Mouse (Mus musculus) neural tube, embryonic 11.5 days (tissue): ENCODE results near the gene Cabp4. TPM values are rescaled to one million over a fixed set of nuclear protein-coding genes. Genes with fewer than 3 reads are reported as not detected.

Source experiments
- ATAC-seq: fragments of 200-750 bp; cut with Nextera tagmentation; 2 replicates; pipeline ENCODE4 v1.8.0; 2017; ENCODE audit warnings: moderate number of reproducible peaks, mild to moderate bottlenecking, moderate TSS enrichment, moderate library complexity; ENCODE audit not compliant: insufficient read depth, low FRiP score, low TSS enrichment
- DNase-seq: peaks from one replicate; pipeline ENCODE4 v3.0.0-alpha.2; 2015; ENCODE audit warnings: low spot score
- H3K27ac ChIP-seq: fragments of 300-500 bp; sonication (generic); 2 replicates; pipeline ENCODE4 v1.5.1; 2014; ENCODE audit warnings: low read depth, mild to moderate bottlenecking, low read length
- H3K27me3 ChIP-seq: fragments of 300-500 bp; sonication (generic); 2 replicates; pipeline ENCODE4 v1.6.1; 2014; ENCODE audit warnings: mild to moderate bottlenecking, low read length, mixed read lengths; ENCODE audit not compliant: control insufficient read depth, insufficient read depth
- H3K36me3 ChIP-seq: fragments of 300-500 bp; sonication (generic); 2 replicates; pipeline ENCODE4 v1.6.1; 2014; ENCODE audit warnings: mild to moderate bottlenecking, low read length, moderate library complexity, mixed read lengths; ENCODE audit not compliant: control insufficient read depth, insufficient read depth
- H3K4me1 ChIP-seq: fragments of 300-500 bp; sonication (generic); 2 replicates; pipeline ENCODE4 v1.6.1; 2014; ENCODE audit warnings: low read length, mixed read lengths; ENCODE audit not compliant: control insufficient read depth, insufficient read depth
- H3K4me2 ChIP-seq: fragments of 300-500 bp; sonication (generic); 2 replicates; pipeline ENCODE4 v1.6.1; 2014; ENCODE audit warnings: low read depth, mild to moderate bottlenecking, moderate library complexity
- H3K4me3 ChIP-seq: fragments of 300-500 bp; sonication (generic); 2 replicates; pipeline ENCODE4 v1.5.1; 2014; ENCODE audit warnings: low read depth, low read length
- H3K9ac ChIP-seq: fragments of 300-500 bp; sonication (generic); 2 replicates; pipeline ENCODE4 v1.6.1; 2014; ENCODE audit warnings: mild to moderate bottlenecking, low read length
- H3K9me3 ChIP-seq: fragments of 300-500 bp; sonication (generic); 2 replicates; pipeline ENCODE4 v1.6.1; 2016; ENCODE audit warnings: low read length; ENCODE audit not compliant: control insufficient read depth
- WGBS: fragments of 180-500 bp; shearing (Covaris S2); extraction: QIAGEN DNeasy Blood & Tissue Kit; methylation state at CpG from one replicate; pipeline ENCODE4 v1.1.7; 2014; 5-methylcytosine and 5-hydroxymethylcytosine counted together
- polyA plus RNA-seq: library from polyadenylated mRNA; unstranded; fragments of >200 nt; fragmentation: Nextera tagmentation; extraction: Ambion mirVana; gene quantifications from 2 replicates; pipeline ENCODE4 v1.2.1, GENCODE M21; 2014

Gene Cabp4
- polyA plus RNA-seq, 1 experiment from 2014 or later: not detected

DNA sequence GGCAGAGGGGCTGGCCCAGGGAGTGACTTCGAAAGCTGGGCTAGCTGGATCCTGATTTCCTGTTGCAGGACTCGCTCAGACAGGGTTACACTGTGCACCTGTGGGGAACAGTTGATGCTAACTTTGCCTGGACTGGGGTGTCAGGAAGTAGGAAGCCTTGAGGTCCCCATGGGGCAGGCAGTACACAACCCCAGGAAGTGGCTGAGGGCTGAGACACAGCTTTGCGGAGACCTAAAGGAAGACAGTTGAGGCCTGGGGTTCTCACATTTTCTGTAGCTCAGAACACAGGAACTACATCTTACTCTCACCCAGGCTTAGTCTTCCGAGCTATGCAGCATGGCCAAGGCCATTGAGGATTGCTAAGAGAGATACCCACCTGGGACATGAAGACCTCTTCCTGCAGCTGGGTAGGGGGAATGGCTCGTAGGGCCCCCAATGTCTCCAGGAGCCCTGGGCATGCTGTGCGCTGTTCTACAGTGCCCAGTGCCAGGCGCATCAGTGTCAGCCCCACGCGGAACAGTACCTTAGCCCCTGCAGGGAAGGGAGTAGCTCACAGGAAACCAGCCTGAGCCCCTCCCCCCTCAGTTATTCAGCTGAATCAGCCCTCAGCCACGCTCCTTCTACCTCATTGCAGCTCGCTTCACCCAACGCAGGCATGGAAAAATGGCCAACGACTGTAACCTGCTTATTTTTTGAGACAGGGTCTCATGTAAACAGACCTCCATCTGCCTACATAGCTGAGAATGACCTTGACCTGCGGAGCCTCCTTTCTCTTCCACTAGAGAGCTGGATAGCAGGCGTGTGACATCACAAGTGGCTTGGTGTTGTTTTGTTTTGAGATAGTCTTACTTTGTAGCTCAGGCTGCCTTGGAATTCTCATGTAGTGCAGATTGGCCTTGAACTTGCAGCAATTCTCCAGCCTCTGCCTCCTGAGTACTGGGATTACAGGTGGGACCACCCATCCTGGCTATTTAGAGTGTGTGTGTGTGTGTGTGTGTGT is 41.4 kb upstream of the Cabp4 start:
- H3K4me1 ChIP-seq: peaks cover 6% of the 10 kb centered on the region
- ATAC-seq (no peak), DNase-seq (no peak)
- H3K4me3 ChIP-seq: no peak overlapping the region
- no peak overlapping the region for H3K9ac ChIP-seq
- H3K4me2 ChIP-seq: no peak overlapping the region
- WGBS: 61% methylated on average over 15 of the region's 15 CpGs
- H3K27ac ChIP-seq: no peak overlapping the region
- no peaks in the 10 kb centered on the region for H3K27me3 ChIP-seq
- no peaks in the 10 kb centered on the region for H3K9me3 ChIP-seq
- no peaks in the 10 kb centered on the region for H3K36me3 ChIP-seq

GRCm38 (mm10) chr19:4183689-4184088 is 39.9 kb upstream of the Cabp4 start:
- H3K9me3 ChIP-seq: no peaks in the 10 kb centered on the region
- no peak overlapping the region for H3K9ac ChIP-seq
- H3K36me3 ChIP-seq: no peaks in the 10 kb centered on the region
- no peak overlapping the region for H3K27ac ChIP-seq
- DNase-seq (no peak), ATAC-seq (no peak)
- no peaks in the 10 kb centered on the region for H3K27me3 ChIP-seq
- H3K4me1 ChIP-seq: peaks cover 6% of the 10 kb centered on the region
- WGBS: 74% methylated on average over 2 of the region's 2 CpGs
- no peak overlapping the region for H3K4me2 ChIP-seq
- H3K4me3 ChIP-seq: no peak overlapping the region

DNA sequence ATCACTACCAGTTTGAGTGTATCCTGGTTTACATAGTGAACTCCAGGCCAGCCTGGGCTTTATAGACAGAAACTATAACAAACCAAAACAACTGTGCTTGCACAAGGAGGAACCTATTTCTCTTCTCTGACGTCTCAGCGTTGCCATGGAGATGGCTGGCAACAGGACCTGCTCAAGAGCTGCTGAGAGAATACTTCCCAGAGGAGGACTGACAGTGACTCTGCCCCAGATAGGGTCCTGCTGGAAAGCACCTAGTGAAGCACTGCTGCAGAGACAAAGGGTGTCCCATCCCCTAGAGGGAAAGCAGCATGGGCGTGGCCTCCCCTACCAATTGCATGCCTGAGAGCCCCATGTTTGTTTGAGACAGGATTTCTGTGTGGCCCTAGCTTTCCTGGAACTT is 38.1 kb upstream of the Cabp4 start:
- Histone ChIP-seq H3K36me3 (no peaks in the 10 kb centered on the region), H3K4me1 (peaks cover 6% of the 10 kb centered on the region), H3K4me2 (no peak overlapping the region), H3K4me3 (no peak overlapping the region), H3K27me3 (no peaks in the 10 kb centered on the region), H3K9me3 (no peaks in the 10 kb centered on the region), H3K9ac (no peak overlapping the region), H3K27ac (no peak overlapping the region)
- 45% methylated on average over 3 of the region's 3 CpGs for WGBS
- no peak for DNase-seq
- ATAC-seq: no peak

- DNase-seq (no peak), ATAC-seq (no peak)
- H3K4me2 ChIP-seq: no peak overlapping the region
- no peaks in the 10 kb centered on the region for H3K27me3 ChIP-seq
- WGBS: 86% methylated on average over 7 of the region's 7 CpGs
- H3K36me3 ChIP-seq: no peaks in the 10 kb centered on the region
- no peaks in the 10 kb centered on the region for H3K9me3 ChIP-seq
- H3K27ac ChIP-seq: no peak overlapping the region
- peaks cover 7% of the 10 kb centered on the region for H3K4me1 ChIP-seq
- no peak overlapping the region for H3K9ac ChIP-seq
- H3K4me3 ChIP-seq: no peak overlapping the region
These were observed 36.6 kb upstream of the Cabp4 start for GRCm38 (mm10) chr19:4180411-4180810.

GRCm38 (mm10) chr19:4175368-4175947 is 31.6 kb upstream of the Cabp4 start, which contains the start of gene Carns1:
Gene Carns1, minus strand, starts transcription at chr19:4175479.
- H3K4me2 ChIP-seq: peak within 1 kb of the TSS; percentile 22
- H3K27ac ChIP-seq: no peak within 1 kb of the TSS
- no peaks in the 10 kb centered on the region for H3K27me3 ChIP-seq
- DNase-seq (peak; percentile 44), ATAC-seq (no peak)
- WGBS: 3% methylated on average over 11 of the region's 11 CpGs
- H3K4me1 ChIP-seq: peaks cover 5% of the 10 kb centered on the region; the same call in 1 of the 2 replicates
- H3K36me3 ChIP-seq: no peaks in the 10 kb centered on the region
- peak within 1 kb of the TSS; percentile 12 for H3K9ac ChIP-seq
- 0 out of 2 replicates have a peak within 1 kb of the TSS, but pooled peaks have one; percentile 2 for H3K4me3 ChIP-seq
- no peaks in the 10 kb centered on the region for H3K9me3 ChIP-seq

DNA sequence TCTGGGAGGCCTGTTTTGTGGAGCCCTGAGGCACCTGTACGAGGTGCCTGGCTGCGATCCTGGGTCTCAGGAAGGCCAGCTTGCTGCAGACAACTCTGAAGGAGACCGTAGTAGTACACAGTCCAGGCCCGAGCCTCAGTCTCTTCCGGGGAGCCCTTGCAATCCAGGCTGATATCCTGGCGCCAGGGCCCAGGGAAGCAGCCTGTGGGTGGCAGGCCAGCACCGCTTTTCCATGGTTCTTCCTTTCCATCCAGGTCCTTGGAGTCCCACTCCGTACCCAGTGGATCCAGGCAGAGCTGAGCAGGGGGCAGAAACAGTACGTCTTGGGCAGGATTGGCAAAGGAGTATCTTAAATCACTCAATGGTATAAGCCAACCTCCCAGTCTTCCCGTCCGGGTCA is 29.1 kb upstream of the Cabp4 start:
- Histone ChIP-seq H3K27me3 (no peaks in the 10 kb centered on the region), H3K9ac (peak overlapping the region; percentile 22; the same call in 1 of the 2 replicates), H3K36me3 (no peaks in the 10 kb centered on the region), H3K4me3 (no peak overlapping the region), H3K4me2 (no peak overlapping the region), H3K9me3 (no peaks in the 10 kb centered on the region), H3K27ac (no peak overlapping the region), H3K4me1 (peaks cover 10% of the 10 kb centered on the region; the same call in 1 of the 2 replicates)
- no peak for ATAC-seq
- WGBS: 51% methylated on average over 11 of the region's 11 CpGs
- no peak for DNase-seq

- H3K4me1 ChIP-seq: peaks cover 10% of the 10 kb centered on the region; the same call in 1 of the 2 replicates
- 74% methylated on average over 13 of the region's 13 CpGs for WGBS
- H3K27me3 ChIP-seq: no peaks in the 10 kb centered on the region
- no peak for DNase-seq
- no peak for ATAC-seq
- no peak overlapping the region for H3K27ac ChIP-seq
- no peaks in the 10 kb centered on the region for H3K9me3 ChIP-seq
- no peaks in the 10 kb centered on the region for H3K36me3 ChIP-seq
- H3K4me3 ChIP-seq: no peak overlapping the region
- H3K4me2 ChIP-seq: no peak overlapping the region
- no peak overlapping the region for H3K9ac ChIP-seq
These were observed 27.8 kb upstream of the Cabp4 start for GRCm38 (mm10) chr19:4171393-4172290.

DNA sequence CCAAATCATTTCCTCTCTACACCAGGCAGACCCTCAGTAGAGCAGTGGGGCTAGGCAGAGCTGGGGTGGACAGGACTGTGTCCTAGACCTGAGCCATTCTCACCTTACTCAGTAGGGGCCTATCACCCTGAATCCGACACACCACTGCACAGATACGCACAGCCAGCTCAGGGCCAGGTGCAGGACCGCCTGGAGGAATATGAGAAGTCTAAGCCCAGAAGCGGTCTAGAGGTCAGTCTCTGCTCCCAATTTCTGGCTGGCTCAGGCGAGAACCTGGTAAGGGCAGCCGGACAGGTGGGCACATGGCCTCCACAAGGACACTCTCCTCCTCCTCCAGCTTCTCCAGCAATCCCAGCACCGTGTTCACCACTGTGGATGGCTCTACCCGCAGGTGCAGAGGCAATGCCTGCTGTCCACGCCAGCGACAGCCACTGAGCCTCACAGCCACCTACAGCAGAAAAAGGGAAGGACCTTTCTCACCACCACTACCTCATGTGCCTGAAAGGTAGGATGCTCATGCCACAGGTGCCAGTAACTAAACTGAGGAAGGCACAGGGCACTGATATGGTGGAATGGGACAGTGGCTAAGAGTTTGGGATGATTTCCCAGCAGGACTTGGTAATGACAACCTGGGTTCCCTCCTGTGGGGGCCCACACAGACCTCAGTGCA is 27.0 kb upstream of the Cabp4 start:
- 90% methylated on average over 10 of the region's 10 CpGs for WGBS
- H3K9ac ChIP-seq: no peak overlapping the region
- ATAC-seq: no peak
- no peak overlapping the region for H3K4me2 ChIP-seq
- H3K27ac ChIP-seq: no peak overlapping the region
- no peaks in the 10 kb centered on the region for H3K9me3 ChIP-seq
- no peak for DNase-seq
- H3K27me3 ChIP-seq: no peaks in the 10 kb centered on the region
- no peak overlapping the region for H3K4me3 ChIP-seq
- H3K36me3 ChIP-seq: no peaks in the 10 kb centered on the region
- peaks cover 10% of the 10 kb centered on the region; the same call in 1 of the 2 replicates for H3K4me1 ChIP-seq
